Mouse (Mus musculus) ES-Bruce4 (cell line): ENCODE results near the gene Cd164.

ENCODE experiments used
- CTCF ChIP-seq: IDR thresholded peaks from one replicate; pipeline ENCODE4 v1.8.1; 2011; ENCODE audit warnings: low read depth, low read length
- EP300 ChIP-seq: IDR thresholded peaks from 2 replicates; pipeline ENCODE4 v1.6.1; 2011; ENCODE audit warnings: low read depth, low read length; ENCODE audit not compliant: insufficient read depth

- TF ChIP-seq CTCF (no peak), EP300 (no peak)
Measured at GRCm38 (mm10) chr10:41514301-41514700, 4.9 kb upstream of the Cd164 start.
